Mouse (Mus musculus) MEL-GATA-1-ER (cell line): Measurements from ENCODE around the gene Bbs10.

Experiments used
- DNase-seq: peaks from one replicate; pipeline ENCODE4 v3.0.0-alpha.2; 2012; ENCODE audit warnings: low read depth; ENCODE audit errors: extremely low read depth

The Bbs10 gene

DNA sequence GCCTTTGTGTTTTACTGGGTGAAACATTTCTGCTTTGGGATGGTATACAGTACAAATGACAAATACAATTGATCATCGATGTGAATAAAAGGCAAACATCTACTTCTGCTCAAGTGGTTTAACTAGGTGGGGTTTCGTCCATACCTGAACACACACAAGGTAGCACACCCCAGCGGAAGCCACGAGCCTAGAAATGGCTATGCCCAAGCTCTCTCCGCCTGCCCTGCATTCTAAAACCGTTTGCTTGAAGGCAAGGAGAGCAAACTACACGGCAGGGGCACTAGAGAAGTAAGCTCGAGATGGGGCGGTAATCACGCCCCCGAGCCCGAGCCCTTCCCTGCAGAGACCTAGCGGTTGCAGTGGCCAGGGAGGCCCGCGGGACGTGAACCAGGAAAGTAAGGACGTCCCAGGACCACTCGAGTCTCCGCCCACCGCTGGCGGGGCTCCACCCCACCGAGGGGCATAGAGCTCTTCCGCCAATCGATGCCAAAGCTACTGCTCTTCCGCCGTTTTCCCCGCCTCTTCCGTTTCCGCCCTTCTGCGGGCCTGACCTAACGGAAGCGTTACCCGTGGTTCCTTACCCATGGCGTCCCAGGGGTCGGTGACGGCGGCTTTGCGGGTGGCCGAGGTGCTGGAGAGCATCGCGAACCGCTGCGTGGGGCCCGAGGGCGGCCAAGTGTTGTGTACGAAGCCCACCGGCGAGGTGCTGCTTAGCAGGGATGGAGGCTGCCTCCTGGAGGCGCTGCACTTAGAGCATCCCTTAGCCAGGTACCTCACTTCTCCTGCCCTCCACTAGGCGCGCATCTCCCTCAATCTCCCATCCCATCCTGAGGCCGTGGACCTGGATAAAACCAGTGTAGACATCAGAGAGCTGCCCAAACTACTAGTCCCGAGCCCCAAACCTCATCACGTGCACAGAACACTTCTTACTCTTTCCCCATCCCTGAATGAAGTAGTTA is at the start of gene Bbs10:
TSS of gene Bbs10 (plus strand) at position 540 of the 959 bp plus-strand sequence.
- peak; percentile 69 for DNase-seq

DNA sequence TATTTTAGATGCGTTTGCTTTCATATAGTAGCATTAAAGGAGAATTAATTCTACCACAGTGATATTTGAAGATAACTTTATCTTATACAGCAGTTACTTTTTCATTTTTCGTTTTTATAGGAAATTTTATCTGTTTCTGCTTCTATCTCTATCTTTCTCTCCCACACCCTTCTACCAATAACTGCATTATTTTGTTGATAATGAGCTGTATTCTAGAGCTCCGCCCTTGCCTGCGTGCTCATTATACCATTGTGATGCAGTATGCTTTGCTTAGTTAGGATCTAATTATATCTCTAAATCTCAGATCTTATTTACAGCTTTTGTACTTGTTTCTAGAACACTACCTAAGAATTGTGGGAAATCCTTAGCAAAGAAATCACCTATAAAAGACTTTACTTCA is 48.3 kb upstream of the Bbs10 start:
- no peak for DNase-seq

DNA sequence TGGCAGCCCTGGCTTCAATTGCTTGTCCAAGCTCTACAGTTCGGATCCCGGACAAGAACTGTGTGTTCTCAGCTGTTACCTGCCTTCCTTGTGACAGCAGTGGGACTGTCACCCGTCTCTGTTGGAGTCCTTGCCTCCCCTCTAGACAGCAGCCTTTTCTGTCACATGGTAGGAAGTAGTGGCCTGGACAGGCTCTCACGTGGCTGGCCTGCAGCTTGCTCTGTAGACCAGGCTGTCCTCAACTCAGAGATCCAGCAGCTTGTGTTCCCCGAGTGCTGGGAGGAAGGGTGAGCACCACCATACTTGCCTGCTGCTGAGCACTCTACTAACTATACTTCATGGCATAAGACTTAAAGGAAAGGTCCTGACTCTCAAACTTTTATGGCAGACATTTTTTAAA is 46.8 kb upstream of the Bbs10 start:
- DNase-seq: no peak

DNA sequence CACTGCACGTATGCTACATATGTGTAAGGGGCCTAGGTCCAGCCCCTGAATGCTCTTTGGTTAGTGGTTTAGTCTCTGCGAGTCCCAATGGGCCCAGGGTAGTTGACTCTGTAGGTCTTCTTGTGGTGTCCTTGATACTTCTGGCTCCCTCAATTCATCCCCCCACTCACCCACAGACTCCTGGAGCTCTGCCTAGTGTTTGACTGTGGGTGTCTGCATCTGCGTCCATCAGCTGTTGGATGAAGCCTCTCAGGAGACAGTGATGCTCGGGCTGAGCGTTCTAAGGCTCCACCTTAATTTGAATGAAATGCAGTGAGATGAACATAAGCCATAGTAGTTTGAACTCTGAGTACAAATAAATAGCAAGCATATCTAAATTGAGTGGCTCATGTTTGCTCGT is 43.3 kb upstream of the Bbs10 start:
- DNase-seq: no peak

DNA sequence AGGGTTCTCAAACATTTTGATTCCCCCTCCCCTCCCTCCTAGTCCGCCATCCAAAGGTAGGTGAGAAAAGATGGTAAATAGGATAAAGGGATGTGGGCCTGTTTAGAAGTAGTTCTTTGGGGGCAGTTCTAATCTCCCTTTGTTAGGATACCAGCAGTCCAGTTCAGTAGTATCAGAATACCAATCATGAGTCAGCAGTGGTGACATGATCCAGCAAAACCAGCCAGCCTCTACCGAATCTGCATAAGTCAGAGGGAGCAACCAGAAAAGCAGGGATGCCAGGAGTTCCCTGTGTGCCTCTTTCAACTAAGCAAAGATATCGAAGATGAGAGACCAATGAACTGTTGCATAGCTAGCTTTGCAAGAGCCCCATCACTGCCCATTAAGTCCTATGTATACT is 42.3 kb upstream of the Bbs10 start:
- peak; percentile 6 for DNase-seq

DNA sequence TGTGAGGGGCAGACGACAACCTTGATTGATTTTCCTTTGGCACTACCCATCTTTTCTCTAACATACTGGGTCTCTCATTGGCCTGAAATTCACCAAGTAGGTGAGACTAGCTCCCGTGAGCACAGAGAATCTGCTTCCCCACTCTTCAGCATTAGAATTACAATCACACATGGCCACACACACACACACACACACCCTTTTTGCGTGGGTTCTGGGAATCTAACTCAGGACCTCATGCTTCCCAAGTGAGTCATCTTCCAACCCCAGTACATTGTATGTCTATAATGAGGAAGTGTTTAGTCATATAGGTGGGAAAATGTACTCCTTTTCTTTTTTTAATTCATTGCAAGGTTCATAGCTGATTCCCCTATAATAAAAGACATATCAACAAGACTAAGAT is 41.1 kb upstream of the Bbs10 start:
- DNase-seq: no peak

DNA sequence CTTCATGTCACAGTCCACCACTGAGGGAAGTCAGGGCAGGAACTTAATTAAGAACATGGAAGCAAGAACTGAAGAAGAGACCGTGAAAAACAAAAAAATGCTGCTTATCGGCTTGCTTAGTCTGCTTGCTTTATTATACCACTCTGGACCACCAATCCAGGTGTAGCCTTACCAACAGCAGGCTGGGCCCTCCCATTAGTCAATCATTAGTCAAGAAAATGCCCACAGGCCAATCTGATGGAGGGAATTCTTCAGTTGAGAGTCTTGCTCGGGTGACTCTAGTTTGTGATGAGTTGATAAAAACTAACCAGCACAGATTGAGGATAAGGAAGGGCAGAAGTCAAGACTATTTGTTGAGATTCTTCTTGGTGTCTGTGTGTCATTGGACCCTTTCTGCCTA is 40.2 kb upstream of the Bbs10 start:
- no peak for DNase-seq

DNA sequence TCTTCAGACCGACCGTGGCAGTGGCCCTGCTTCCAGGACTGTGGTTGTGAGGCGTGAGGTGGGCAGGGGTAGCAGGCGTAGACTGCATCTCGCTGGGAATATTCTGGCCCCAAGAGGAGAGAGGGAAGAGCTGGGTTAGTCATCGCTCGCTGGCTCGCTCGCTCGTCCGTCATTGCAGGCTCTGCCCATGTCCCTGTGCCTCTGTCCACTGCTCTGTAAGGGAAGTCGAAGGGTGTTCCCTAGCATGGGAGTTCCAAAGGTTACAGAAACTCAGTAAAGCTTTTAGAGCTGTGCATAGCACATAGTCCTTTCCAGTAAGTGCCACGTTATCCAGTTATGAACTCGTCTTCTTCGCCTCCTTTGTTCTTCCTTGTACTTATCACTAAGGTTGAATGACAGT is 26.8 kb upstream of the Bbs10 start:
- no peak for DNase-seq

DNA sequence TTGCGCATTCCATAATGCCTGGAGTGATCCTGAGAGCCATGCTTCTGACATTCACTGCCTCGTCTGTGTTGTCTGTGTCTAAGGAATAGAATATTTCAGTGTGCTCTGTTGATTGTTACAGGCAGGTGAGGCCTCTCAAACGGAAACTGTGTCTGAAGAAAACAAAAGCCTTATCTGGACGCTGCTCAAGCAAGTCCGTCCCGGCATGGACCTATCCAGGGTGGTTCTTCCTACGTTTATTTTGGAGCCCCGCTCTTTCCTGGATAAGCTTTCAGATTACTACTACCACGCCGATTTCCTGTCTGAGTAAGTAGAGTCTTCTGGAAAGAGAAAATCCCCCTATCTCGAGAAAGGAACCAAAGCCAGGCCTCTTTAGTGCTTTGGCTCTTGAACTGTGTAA is 25.6 kb upstream of the Bbs10 start:
- no peak for DNase-seq

DNA sequence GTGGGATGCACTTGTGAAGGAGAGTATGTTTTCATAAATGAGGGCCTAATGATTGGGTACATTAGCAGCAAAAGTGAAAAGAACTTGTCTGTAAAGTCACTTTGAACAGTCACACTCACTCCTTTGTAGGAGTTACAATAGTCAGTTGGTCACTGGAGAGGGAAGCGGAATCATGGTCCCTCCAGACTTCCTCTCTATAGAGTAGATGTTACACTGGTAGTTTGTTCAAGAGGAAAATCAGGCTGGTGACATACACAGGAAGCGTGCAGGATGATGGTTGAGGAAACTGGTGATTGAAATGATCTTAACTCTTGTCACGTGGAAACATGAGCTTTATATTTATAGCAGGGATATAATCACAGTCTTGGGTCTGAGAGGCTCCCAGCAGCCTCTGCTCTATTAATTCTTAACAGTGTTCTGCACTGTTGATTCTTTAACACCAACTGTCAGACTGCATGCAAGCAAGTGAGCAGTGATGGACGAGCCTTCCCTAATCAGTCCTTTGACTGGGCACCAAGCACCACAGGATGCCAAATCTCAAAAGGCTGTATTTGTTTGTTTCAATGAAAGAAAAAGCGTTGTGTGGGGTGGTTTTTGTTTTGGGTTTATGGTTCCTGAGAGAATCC is 24.9 kb upstream of the Bbs10 start:
- no peak for DNase-seq

DNA sequence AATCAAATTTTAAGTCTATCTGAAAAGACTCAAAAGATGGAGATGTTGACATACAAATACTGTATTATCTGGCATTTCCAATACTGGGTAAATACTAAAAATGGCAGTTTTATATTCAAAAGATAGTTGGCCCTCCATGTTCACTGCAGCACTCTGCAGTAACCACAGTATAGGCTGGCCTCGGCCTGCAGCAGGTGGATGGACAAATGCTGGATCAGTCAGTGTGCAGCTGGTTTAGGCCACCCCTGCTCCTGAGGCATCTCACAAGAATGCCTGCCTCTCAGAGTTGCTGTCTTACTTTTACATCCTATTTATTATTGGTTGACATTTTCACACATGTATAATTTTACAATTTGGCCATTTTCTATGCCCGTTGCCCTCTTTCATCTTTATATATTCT is 22.7 kb upstream of the Bbs10 start:
- DNase-seq: no peak

DNA sequence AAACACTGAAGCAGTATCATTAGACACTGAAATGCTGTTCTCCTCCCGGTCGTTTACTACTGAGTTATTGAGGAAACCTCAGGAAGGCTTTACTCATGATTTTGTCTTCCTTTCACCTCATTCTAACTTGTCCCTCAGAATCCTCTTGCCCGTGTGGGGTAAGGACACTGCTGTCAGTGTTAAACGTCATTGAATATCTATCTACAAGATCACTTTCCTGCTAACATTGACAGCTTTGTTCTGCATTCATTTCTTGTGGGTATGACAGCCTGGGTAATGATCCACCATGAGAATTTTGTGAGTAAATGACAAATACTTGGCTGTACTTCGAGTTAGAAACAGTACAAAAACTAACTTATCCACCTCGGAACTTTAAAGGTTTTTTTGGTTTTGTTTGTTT is 848 bp upstream of the Bbs10 start:
- DNase-seq: no peak

DNA sequence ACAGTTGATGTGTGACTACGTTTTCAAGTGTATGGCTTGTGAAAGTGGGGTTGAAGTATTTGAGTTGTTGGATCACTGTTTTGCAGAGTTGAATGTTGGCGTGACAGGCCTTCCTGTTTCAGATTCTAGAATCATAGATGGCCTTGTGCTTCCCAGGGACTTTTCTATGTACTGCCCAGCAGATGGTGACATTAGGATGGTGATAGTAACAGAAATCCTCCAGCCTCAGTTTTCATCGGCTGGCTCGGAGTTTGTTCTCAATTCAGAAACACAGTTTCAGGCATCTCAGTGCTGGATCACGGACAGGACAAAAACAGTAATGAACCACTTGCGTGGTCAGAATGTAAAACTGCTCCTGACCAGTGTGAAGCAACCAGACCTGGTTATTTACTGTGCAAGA is 1.1 kb downstream of the Bbs10 start:
- DNase-seq: no peak

DNA sequence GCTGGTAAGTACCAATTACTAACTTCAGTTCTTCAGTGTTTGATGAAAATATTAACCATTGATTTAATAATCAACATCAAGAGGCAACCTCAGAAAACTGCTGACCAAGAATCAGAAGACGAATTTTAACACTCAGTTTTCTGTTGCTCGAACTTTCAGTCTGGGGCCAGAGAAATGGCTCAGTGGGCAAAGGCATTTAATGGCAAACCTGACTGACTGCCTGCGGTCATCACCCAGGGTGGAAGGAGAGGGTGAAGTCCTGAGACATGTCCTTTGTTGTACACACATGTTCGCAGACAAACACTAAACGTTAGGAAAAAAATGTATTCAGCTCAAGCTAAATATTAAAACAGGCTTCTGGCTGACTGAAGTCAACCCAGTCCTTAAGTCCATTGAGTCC is 2.6 kb downstream of the Bbs10 start:
- DNase-seq: no peak

DNA sequence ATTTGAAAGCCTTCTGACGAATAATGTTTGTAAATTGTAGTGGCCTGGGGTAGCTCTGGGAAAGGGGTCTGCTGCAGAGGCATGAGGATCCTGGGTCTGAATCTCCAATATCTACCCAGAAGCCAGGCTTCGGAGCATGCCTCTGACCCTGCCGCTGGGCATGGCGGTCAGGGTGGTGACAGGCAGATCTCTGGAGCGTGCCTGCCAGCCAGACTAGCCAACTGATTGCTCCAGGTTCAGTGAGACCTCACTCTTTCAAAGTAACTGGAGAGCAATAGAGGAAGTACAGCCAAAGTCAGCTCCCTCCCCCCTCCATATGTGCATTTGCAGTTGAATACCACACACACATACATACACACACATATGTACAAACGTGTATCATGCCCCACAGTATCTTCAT is 4.0 kb downstream of the Bbs10 start:
- DNase-seq: no peak

DNA sequence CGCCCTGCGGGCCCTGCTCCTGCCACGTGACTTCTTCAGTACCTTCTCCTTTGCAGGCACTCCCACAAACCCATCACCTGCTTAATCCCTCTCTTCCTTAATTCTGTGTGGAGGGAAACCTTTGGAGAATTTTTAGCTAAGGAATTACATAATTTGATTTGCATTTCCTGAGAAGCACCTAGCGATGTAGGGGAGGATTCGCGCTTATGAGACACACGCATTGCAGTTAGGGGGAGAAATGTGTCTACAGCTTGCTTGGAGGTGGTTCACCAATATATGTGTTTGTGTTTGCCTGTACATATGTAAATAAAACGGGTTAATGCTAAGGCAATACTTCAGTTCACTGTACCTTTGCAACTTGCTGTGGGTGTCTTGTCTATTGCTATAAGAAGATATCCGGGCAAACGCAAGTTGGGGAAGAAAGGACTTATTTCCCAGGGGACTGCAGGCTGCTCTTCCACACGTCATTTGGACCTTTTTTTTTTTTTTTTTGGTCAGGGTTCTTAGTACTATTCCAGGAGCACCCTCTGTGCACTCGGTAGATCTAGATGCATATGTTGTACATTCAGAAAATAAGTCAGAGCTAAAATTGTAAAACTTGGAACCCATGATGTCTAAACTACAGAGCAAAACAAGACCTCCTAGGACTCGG is 10.5 kb downstream of the Bbs10 start:
- DNase-seq: no peak

DNA sequence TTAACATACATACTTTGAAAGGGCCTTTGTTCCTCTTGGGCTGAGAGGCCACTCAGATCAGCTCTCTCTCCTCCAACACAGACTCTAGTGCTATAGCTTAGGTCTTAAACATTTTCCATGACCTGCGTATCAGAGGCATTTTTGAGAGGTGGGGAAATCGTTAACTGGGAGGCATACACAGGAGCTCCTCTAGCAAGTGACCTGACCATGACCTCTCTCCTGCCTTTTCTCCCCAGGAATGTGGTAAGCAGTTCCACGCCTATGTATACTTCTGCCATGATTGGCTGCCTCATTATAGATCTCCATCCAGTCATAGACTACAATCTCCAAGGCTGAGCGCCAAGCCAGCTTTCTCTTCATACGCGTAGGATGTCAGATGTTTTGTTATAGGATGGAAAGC is 14.8 kb downstream of the Bbs10 start:
- no peak for DNase-seq

DNA sequence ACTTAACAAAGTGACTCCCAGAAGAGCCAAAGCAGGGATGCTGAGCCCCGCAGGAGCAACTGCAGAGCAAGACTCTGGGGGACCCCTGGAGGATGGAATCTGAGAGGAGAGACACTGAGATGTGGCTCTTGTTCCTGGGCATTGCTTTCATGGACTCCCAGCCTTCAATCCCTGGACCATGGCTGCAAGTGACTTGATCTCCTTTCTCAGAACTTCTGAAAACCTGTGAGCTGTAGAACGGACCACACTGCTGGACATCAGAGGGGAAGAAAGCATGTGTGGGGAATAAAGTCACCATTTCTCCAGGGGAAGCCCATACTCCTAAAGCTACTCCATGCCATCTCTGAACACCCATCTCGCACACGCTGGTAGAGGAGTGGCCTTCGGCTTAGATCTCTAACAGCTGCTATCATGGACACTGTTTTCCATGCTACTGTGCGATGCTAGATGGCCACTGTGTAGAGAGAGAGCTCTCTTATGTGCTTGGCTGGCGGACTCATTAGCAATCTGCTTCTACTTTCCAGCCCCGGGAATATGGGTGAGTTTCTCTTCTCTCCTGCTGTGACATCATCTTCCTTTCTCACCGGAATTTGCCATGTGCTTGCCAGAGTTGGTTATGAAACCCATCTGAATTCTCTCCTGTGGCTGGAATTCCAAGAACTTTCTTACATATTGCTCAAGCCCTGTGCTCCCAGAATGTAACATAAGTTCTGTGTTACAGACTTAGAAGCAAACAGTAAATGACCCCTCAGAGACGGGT is 16.3 kb downstream of the Bbs10 start:
- no peak for DNase-seq

DNA sequence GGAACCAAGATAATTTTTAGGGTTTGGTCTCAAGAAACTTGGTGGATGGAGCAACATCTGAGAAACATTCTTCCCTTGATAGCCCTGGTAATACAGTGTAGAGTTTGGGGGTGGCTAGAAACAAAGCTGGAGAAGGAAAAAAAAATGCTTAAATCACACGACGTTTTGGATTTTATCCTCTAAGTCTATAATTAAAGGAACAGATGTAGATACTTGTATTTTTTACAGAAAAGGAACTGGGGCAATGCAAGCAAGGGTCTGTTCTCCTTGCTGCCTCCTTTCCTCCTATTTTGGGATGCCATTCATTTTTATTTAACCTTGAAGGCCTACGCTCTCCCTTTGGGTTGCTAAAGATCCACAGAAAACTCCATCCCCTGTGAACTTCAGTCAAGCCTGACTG is 17.5 kb downstream of the Bbs10 start:
- no peak for DNase-seq

DNA sequence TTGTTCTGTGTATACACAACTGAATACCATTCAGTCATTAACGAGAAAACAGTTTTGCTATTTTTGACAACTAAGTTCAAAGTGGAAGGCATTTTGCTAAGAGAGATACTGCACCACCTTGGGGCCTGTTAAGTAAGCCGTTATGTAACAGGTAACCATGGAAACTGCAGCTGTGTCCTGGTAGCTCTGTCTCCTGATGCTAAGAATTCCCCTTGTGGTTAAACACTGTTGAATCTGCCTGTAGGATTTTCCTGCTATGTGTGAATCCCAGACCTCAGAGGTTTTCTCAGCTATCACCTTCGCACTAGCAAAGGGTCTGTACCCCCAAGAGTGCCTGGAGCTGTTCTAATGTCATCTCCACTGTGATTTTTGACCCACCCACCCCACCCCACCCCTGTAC is 19.5 kb downstream of the Bbs10 start:
- DNase-seq: no peak

DNA sequence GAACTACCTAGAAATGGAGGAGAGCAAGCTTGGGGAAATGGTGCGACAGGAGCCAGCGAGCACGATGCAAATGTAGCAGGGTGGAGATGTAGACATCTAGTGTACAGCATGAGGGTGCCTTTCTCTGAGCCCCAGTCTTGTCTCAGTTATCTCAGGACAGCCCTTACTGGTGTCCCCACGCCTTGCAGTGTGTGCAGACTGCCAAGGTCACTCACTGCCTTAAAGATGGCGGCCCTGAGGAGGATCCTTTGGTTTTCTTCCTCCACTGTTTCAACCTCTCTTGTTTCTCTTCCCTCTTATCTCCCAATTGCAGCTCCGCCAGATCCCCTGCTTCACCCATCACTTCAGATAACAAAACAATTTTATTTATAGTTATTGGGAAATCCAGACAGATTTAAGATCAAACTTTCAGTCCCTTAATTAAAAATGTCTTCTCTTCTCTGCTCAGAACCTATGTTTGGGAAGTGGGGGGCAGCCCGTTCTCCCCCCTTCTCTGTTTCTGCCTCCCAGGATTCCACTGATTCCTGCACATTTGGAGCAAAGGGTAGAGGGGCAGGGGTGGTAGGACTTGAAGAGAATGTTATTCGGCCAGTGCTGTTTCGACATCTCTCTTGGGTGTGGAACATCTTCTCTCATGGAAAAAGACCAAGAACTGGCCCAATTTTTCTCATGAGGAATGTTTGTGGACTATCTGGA is 20.5 kb downstream of the Bbs10 start:
- DNase-seq: no peak
